Mouse (Mus musculus) layer of hippocampus, adult 9-10 months (tissue): ENCODE data around the gene Gtf3a.
"Not testable (repeated sequence)": the region's sequence is repeated elsewhere in the genome, so short reads cannot be mapped to it uniquely, and the experiment has no call there.

Source experiments
- DNase-seq: peaks from one replicate; pipeline ENCODE4 v3.0.0; 2022; ENCODE audit warnings: low spot score

The Gtf3a gene

GRCm38 (mm10) chr5:146948508-146949088 is at the start of gene Gtf3a:
Gene Gtf3a (plus strand): TSS chr5:146948657.
- DNase-seq: no peak

GRCm38 (mm10) chr5:146900331-146900730 is 48.1 kb upstream of the Gtf3a start:
- no peak for DNase-seq

- no peak for DNase-seq
Observed at GRCm38 (mm10) chr5:146901501-146901900, 47.0 kb upstream of the Gtf3a start.

- peak; percentile 63 for DNase-seq
Observed at GRCm38 (mm10) chr5:146904404-146904803, 44.1 kb upstream of the Gtf3a start.

GRCm38 (mm10) chr5:146905486-146906172 is 42.8 kb upstream of the Gtf3a start:
- DNase-seq: no peak

GRCm38 (mm10) chr5:146907533-146907932 is 40.9 kb upstream of the Gtf3a start:
- DNase-seq: no peak

GRCm38 (mm10) chr5:146908629-146909028 is 39.8 kb upstream of the Gtf3a start:
- DNase-seq: no peak

- no peak for DNase-seq
Observed at GRCm38 (mm10) chr5:146912206-146912605, 36.3 kb upstream of the Gtf3a start.

GRCm38 (mm10) chr5:146913355-146913754 is 35.1 kb upstream of the Gtf3a start:
- DNase-seq: no peak

GRCm38 (mm10) chr5:146914088-146914766 is 34.2 kb upstream of the Gtf3a start:
- peak; percentile 22 for DNase-seq

- DNase-seq: no peak
Observed at GRCm38 (mm10) chr5:146916273-146916672, 32.2 kb upstream of the Gtf3a start.

- no peak for DNase-seq
Observed at GRCm38 (mm10) chr5:146916806-146917205, 31.7 kb upstream of the Gtf3a start.

GRCm38 (mm10) chr5:146917357-146917756 is 31.1 kb upstream of the Gtf3a start:
- DNase-seq: not testable (repeated sequence)

GRCm38 (mm10) chr5:146919874-146920273 is 28.6 kb upstream of the Gtf3a start:
- DNase-seq: no peak

- DNase-seq: no peak
Observed at GRCm38 (mm10) chr5:146920314-146921161, 27.9 kb upstream of the Gtf3a start.

GRCm38 (mm10) chr5:146921224-146921623 is 27.2 kb upstream of the Gtf3a start:
- no peak for DNase-seq

GRCm38 (mm10) chr5:146923547-146923946 is 24.9 kb upstream of the Gtf3a start:
- DNase-seq: no peak

GRCm38 (mm10) chr5:146926673-146927072 is 21.8 kb upstream of the Gtf3a start:
- DNase-seq: no peak

- DNase-seq: no peak
Observed at GRCm38 (mm10) chr5:146931422-146931821, 17.0 kb upstream of the Gtf3a start.

- DNase-seq: no peak
Observed at GRCm38 (mm10) chr5:146931904-146932553, 16.4 kb upstream of the Gtf3a start.

- DNase-seq: no peak
Observed at GRCm38 (mm10) chr5:146933466-146933865, 15.0 kb upstream of the Gtf3a start.
